Mouse (Mus musculus) hindbrain, embryonic 11.5 days (tissue): ENCODE data around the gene Idh2. TPM values are rescaled to one million over a fixed set of nuclear protein-coding genes. Genes with fewer than 3 reads are reported as not detected.
A peak's percentile ranks its signal among the peaks of the same experiment; 100 is the strongest.

ENCODE experiments used
- ATAC-seq: fragments of 200-750 bp; cut with Nextera tagmentation; 2 replicates; pipeline ENCODE4 v1.8.0; 2017; ENCODE audit warnings: mild to moderate bottlenecking, moderate TSS enrichment, moderate library complexity; ENCODE audit not compliant: low FRiP score
- DNase-seq: peaks from one replicate; pipeline ENCODE4 v3.0.0-alpha.2; 2015; ENCODE audit warnings: low spot score
- H3K27ac ChIP-seq: fragments of 300-500 bp; sonication (generic); 2 replicates; pipeline ENCODE4 v1.5.1; 2014; ENCODE audit warnings: mild to moderate bottlenecking, low read depth, low read length
- H3K27me3 ChIP-seq: fragments of 300-500 bp; sonication (generic); 2 replicates; pipeline ENCODE4 v1.6.1; 2014; ENCODE audit warnings: mild to moderate bottlenecking, low read length, moderate library complexity, mixed read lengths; ENCODE audit not compliant: control insufficient read depth, insufficient read depth
- H3K36me3 ChIP-seq: fragments of 300-500 bp; sonication (generic); 2 replicates; pipeline ENCODE4 v1.6.1; 2014; ENCODE audit warnings: mild to moderate bottlenecking, low read length, moderate library complexity, mixed read lengths; ENCODE audit not compliant: control insufficient read depth, insufficient read depth
- H3K4me1 ChIP-seq: fragments of 300-500 bp; sonication (generic); replicated peaks from 2 replicates; pipeline ENCODE4 v1.6.1; 2014; ENCODE audit warnings: low read length, mixed read lengths; ENCODE audit not compliant: control insufficient read depth, insufficient read depth
- H3K4me2 ChIP-seq: fragments of 300-500 bp; sonication (generic); replicated peaks from 2 replicates; pipeline ENCODE4 v1.6.1; 2014; ENCODE audit warnings: mild to moderate bottlenecking, low read depth, low read length
- H3K4me3 ChIP-seq: fragments of 300-500 bp; sonication (generic); 2 replicates; pipeline ENCODE4 v1.5.1; 2014; ENCODE audit warnings: low read depth, low read length
- H3K9ac ChIP-seq: fragments of 300-500 bp; sonication (generic); 2 replicates; pipeline ENCODE4 v1.6.1; 2014; ENCODE audit warnings: low read depth, low read length
- H3K9me3 ChIP-seq: fragments of 300-500 bp; sonication (generic); 2 replicates; pipeline ENCODE4 v1.6.1; 2016; ENCODE audit warnings: low read length; ENCODE audit not compliant: control insufficient read depth
- WGBS: fragments of 180-500 bp; shearing (Covaris S2); extraction: QIAGEN DNeasy Blood & Tissue Kit; methylation state at CpG from one replicate; pipeline ENCODE4 v1.1.7; 2014; 5-methylcytosine and 5-hydroxymethylcytosine counted together
- polyA plus RNA-seq: library from polyadenylated mRNA; unstranded; fragments of >200 nt; fragmentation: Nextera tagmentation; extraction: Ambion mirVana; gene quantifications from 2 replicates; pipeline ENCODE4 v1.2.1, GENCODE M21; 2014

The Idh2 gene
- polyA plus RNA-seq, 1 experiment from 2014 or later, result 331 TPM

GRCm38 (mm10) chr7:80060012-80060778, 55.0 kb downstream of the Idh2 start:
- 83% methylated on average over 10 of the region's 10 CpGs for WGBS
- no peaks in the 10 kb centered on the region for H3K27me3 ChIP-seq
- H3K4me1 ChIP-seq, result peaks cover 27% of the 10 kb centered on the region
- DNase-seq (no peak), ATAC-seq (no peak)
- H3K36me3 ChIP-seq, result no peaks in the 10 kb centered on the region
- H3K4me2 ChIP-seq, result no peak overlapping the region
- H3K27ac ChIP-seq, result no peak overlapping the region
- H3K9ac ChIP-seq, result no peak overlapping the region; the same call in 1 of the 2 replicates
- no peaks in the 10 kb centered on the region for H3K9me3 ChIP-seq
- no peak overlapping the region for H3K4me3 ChIP-seq

- peaks cover 27% of the 10 kb centered on the region for H3K4me1 ChIP-seq
- no peak overlapping the region for H3K9ac ChIP-seq
- 0 out of 2 replicates have a peak overlapping the region, but pooled peaks have one; percentile 6 for H3K27ac ChIP-seq
- WGBS, result 72% methylated on average over 13 of the region's 13 CpGs
- H3K27me3 ChIP-seq, result no peaks in the 10 kb centered on the region
- no peak overlapping the region for H3K4me3 ChIP-seq
- no peak for DNase-seq
- H3K9me3 ChIP-seq, result no peaks in the 10 kb centered on the region
- ATAC-seq, result no peak
- H3K4me2 ChIP-seq, result no peak overlapping the region
- H3K36me3 ChIP-seq, result no peaks in the 10 kb centered on the region
Measured at GRCm38 (mm10) chr7:80059064-80059838, 55.9 kb downstream of the Idh2 start.

- Histone ChIP-seq H3K9me3 (no peaks in the 10 kb centered on the region), H3K27ac (peak overlapping the region; percentile 87; the same call in 1 of the 2 replicates), H3K9ac (no peak overlapping the region), H3K4me1 (peaks cover 26% of the 10 kb centered on the region), H3K27me3 (no peaks in the 10 kb centered on the region), H3K36me3 (no peaks in the 10 kb centered on the region), H3K4me3 (no peak overlapping the region), H3K4me2 (no peak overlapping the region)
- DNase-seq, result no peak
- ATAC-seq, result no peak
- 71% methylated on average over 4 of the region's 4 CpGs for WGBS
Measured at GRCm38 (mm10) chr7:80058405-80059063, 56.7 kb downstream of the Idh2 start.

- Histone ChIP-seq H3K4me3 (no peak overlapping the region), H3K4me2 (0 out of 2 replicates have a peak overlapping the region, but pooled peaks have one; percentile 0), H3K9ac (0 out of 2 replicates have a peak overlapping the region, but pooled peaks have one; percentile 32), H3K27me3 (no peaks in the 10 kb centered on the region), H3K4me1 (peaks cover 26% of the 10 kb centered on the region), H3K27ac (peak overlapping the region; percentile 87), H3K36me3 (no peaks in the 10 kb centered on the region), H3K9me3 (no peaks in the 10 kb centered on the region)
- 12% methylated on average over 14 of the region's 14 CpGs for WGBS
- DNase-seq, result peak; percentile 49
- peak; percentile 68 for ATAC-seq
Measured at GRCm38 (mm10) chr7:80057781-80058180, 57.4 kb downstream of the Idh2 start.

GRCm38 (mm10) chr7:80057002-80057691, 58.0 kb downstream of the Idh2 start:
- Histone ChIP-seq H3K27ac (peak overlapping the region; percentile 87), H3K36me3 (no peaks in the 10 kb centered on the region), H3K4me3 (no peak overlapping the region), H3K4me1 (peaks cover 26% of the 10 kb centered on the region), H3K9ac (no peak overlapping the region), H3K9me3 (no peaks in the 10 kb centered on the region), H3K27me3 (no peaks in the 10 kb centered on the region), H3K4me2 (no peak overlapping the region)
- WGBS, result 38% methylated on average over 4 of the region's 4 CpGs
- DNase-seq, result no peak
- ATAC-seq, result 0 out of 2 replicates have a peak, but pooled peaks have one; percentile 15

GRCm38 (mm10) chr7:80055781-80056180, 59.4 kb downstream of the Idh2 start:
- Histone ChIP-seq H3K4me3 (no peak overlapping the region), H3K9ac (no peak overlapping the region), H3K4me2 (no peak overlapping the region), H3K9me3 (no peaks in the 10 kb centered on the region), H3K4me1 (peaks cover 26% of the 10 kb centered on the region), H3K27ac (no peak overlapping the region), H3K36me3 (no peaks in the 10 kb centered on the region), H3K27me3 (no peaks in the 10 kb centered on the region)
- no peak for DNase-seq
- 76% methylated on average over 12 of the region's 12 CpGs for WGBS
- no peak for ATAC-seq

GRCm38 (mm10) chr7:80053147-80053546, 62.0 kb downstream of the Idh2 start:
- Histone ChIP-seq H3K27me3 (no peaks in the 10 kb centered on the region), H3K36me3 (no peaks in the 10 kb centered on the region), H3K9ac (no peak overlapping the region), H3K9me3 (no peaks in the 10 kb centered on the region), H3K4me2 (no peak overlapping the region), H3K4me1 (peaks cover 22% of the 10 kb centered on the region), H3K4me3 (no peak overlapping the region), H3K27ac (no peak overlapping the region)
- WGBS, result 90% methylated on average over 9 of the region's 9 CpGs
- DNase-seq (no peak), ATAC-seq (no peak)

- ATAC-seq (no peak), DNase-seq (no peak)
- H3K4me3 ChIP-seq, result no peak overlapping the region
- peaks cover 14% of the 10 kb centered on the region for H3K4me1 ChIP-seq
- H3K27me3 ChIP-seq, result no peaks in the 10 kb centered on the region
- H3K9me3 ChIP-seq, result no peaks in the 10 kb centered on the region
- no peak overlapping the region for H3K9ac ChIP-seq
- 85% methylated on average over 11 of the region's 11 CpGs for WGBS
- H3K4me2 ChIP-seq, result no peak overlapping the region
- H3K27ac ChIP-seq, result no peak overlapping the region
- no peaks in the 10 kb centered on the region for H3K36me3 ChIP-seq
Measured at GRCm38 (mm10) chr7:80052261-80052660, 62.9 kb downstream of the Idh2 start.
